Mouse (Mus musculus) embryo, embryonic 10 days (tissue): ENCODE measurements around the gene Ctnnd1.
"Not testable (repeated sequence)": the region's sequence is repeated elsewhere in the genome, so short reads cannot be mapped to it uniquely, and the experiment has no call there.

Experiments
- DNase-seq: peaks from one replicate; pipeline ENCODE4 v3.0.0-alpha.2; 2015; ENCODE audit warnings: low spot score

The Ctnnd1 gene

DNA sequence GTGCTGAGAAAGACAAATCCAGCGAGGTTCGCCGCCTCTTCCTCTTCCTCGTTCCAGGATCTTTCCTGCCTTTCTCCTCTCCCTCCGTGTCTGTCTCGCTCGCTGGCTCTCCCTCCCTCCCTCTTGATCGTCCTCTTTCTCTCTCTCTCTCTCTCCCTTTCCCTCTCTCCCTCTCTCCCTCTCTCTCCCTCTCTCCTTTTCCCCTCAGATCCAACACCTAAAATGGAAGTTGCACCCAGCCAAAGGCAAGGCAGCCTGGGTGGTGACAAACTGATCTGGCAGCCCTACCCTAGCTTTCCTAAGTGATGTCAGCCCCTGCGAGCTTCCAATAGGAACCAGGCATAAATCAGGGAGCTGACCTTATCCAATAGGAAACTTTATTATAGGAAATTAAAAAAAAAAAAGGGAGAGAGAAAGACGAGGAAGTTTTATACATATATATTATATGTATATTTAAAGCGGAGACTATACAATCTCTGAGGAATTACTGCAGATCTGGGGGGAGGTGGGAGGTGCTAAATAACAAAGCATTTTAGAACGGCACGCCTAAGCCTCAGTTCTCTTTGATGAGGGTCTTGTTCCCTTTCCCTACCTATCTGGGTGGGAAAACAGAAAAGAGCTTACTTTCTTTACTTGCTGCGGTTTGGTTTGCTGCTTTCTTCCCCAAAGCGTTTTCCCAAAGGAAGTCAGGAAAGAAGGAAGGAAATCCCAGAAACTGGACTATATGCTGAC, at the start of gene Ctnnd1:
Gene Ctnnd1, minus strand, starts transcription at position 302 of the 732 bp plus-strand sequence.
- DNase-seq: peak; percentile 93

GRCm38 (mm10) chr2:84695007-84695695, 44.6 kb upstream of the Ctnnd1 start:
- no peak for DNase-seq

DNA sequence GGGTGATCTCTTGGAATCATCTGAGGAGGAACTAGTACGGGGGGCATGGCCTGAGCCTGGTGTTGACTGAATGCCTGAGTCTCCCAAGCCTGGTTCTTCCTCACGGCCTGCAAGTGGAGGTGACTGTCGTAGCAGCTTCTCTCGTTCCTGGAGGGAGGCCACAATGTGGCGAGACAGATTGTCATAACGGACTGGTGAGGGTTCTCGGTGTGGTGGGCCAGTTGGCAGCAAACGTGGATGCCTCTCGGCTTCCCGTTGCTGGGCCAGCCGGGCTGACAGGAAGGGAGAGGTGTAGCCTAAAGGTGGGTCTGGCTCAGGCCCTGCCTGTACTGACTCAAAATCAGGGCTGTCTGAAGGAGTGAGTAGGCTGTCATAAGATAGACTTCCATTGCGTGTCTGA, 39.5 kb upstream of the Ctnnd1 start:
- no peak for DNase-seq

DNA sequence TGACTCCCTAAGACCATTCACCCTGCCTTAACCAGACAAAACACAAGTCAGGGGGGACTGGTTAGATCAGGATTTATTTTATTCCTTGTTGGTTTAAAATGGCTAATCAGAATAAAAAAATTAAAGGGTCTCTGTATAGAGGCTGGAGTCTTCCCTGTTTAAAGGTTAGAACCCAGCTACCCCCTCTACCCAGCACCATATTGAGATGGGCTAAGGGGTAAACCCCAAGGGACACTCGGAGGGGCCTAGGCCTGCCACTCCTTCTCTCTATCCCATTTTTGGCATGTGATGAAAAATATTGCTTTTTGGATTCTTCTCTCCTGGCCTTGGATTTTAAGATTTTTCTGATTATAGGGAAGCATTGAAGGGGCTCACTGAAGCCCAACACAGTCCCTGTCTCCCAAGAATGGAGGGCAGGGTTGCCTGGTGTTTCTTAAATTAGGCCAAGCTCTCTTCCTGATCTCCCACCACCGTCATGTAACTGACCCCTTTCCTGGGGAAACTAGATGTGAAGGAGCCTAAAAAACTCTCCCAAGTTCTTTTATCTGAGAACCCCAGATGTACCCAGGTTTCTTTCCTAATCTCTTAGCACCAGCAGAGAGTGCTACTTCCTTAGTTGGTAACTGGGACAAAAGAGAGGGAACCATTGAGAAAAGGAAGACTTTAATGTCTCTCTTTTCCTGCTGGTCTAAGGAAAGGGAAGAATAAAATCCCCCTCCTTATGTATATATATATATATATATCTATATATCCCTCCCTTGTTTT, 37.7 kb upstream of the Ctnnd1 start:
- DNase-seq: no peak

DNA sequence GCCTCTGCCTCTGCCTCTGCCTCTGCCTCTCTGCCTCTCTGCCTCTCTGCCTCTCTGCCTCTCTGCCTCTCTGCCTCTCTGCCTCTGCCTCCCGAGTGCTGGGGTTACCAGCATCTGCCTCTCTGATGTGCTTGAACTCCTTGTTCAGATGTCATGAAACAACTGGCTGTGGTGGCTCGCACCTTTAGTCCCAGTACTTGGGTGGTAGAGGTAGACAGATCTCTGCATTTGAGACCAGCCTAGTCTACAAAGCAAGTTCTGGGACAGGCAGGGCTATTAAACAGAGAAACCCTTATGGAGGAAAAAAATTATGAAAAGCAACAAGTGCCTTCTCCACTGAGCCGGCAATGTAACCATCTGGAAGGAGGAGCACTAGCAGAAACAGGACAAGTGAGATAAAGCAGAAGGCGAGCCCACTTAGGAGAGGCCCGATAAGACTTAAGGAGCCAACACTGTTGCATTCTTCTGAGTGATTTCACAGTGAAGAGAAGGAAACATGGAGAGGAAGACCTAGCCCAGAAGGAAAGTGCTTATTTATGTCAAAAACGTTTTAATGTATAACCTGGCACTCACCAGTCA, 32.1 kb upstream of the Ctnnd1 start:
- DNase-seq: no peak

DNA sequence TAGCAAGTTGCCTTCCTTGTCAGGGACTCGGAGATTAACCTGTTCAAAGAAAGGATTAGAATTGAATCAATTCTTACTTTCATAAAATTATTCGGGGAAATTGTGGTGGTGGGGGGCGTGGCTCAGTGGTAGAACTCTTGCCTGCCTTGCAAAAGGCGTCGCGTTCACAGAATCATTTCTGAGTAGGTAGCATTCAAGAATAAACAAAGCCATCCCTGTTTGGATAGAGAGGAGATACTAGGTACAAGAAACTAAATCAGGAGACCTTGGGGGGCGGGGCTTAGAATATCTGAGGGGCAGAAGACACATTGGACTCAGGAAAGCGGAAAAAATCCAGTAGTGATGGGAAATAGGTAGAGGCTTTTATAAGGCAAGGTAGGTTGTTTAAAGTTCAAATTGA, 28.5 kb upstream of the Ctnnd1 start, which contains the start of gene Tmx2:
Gene Tmx2, minus strand, starts transcription at position 125 of the 400 bp plus-strand sequence.
- no peak for DNase-seq

DNA sequence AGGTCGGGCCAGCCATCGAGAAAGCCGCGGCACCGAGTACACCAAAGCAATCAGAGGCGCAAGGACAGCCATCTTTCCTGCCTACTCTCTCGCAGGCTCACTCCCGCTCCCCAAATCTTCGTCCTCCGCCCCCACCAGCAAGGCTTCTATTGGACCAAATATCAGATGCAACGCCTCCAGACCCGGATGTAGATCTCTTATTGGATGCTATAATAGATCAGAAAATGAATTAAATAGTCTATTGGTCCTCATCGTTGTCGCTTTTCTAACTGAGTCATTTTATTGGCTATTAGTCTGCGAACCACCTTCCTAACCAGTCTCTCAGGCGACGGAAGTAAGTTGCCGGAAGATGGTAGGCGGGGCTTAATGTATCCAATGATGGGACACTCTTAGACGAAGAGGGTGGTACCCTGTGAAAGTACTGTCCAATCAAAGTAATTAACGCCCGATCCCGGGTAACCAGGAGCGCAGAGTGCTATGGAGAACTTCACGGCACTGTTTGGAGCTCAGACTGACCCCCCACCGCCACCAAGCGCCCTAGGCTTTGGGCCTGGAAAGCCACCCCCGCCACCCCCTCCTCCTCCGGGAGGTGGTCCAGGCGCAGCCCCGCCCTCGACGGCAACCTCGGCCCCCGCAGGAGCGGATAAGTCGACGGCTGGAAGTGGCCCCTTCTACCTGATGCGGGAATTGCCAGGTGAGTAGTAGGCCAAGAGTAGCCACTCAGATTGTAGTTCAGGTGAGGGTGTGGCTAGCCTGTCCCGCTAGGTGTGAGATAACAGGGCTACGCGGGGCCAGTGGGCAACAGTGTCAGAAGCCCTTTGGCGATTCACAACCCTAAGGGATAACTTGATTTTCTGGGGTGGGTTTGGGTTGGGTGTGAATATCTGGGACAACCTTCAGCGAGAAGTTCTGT, 27.7 kb upstream of the Ctnnd1 start, which contains the start of the genes Gm28635 and Med19:
Gene Gm28635, minus strand, starts transcription at position 74 of the 913 bp plus-strand sequence.
Gene Med19, plus strand, starts transcription at position 435 of the 913 bp plus-strand sequence.
- DNase-seq: peak; percentile 99

- DNase-seq: peak; percentile 52
Measured at GRCm38 (mm10) chr2:84677270-84677967, 26.9 kb upstream of the Ctnnd1 start.

- not testable (repeated sequence) for DNase-seq
Measured at GRCm38 (mm10) chr2:84671535-84671934, 21.0 kb upstream of the Ctnnd1 start.

GRCm38 (mm10) chr2:84670569-84670933, 20.0 kb upstream of the Ctnnd1 start, which contains the start of gene Selenoh:
Gene Selenoh (minus strand): TSS chr2:84670770.
- DNase-seq: peak; percentile 94

DNA sequence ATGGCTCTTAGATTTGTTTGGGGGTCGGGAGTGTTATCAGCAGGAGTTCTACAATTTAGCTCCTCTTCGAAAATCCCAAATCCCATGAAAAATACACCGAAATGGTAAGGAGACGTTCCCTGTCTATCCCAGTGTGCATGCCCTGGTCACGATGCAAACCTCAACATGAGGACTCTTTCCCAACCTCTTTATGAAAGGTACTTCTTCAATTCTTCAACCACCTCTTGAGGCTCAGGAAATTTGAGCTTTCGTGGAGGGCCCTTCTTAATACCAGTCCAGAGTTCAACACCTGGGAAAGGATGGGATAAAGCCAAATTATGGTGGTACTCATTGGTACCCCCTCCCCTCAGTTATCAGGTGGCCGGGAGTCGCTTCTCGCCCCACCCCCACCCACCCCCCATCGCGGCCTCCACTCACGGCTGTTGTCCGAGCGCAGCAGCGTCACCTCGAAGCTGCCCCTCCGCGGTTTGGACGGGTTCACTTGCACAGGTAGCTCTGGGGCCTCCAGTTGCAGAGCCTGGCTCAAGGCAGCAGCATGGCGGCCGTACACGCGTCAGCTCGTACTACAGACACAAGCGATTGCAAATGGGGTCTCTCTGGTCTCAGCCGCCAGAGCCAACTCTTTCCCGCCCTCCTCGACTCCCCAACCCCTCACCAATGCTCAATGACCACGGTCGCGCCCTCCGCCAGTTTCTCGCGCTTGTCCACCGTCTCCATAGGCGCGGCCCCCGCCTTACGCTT, 19.4 kb upstream of the Ctnnd1 start:
- peak; percentile 72 for DNase-seq

- peak; percentile 32 for DNase-seq
Measured at GRCm38 (mm10) chr2:84666081-84666480, 15.5 kb upstream of the Ctnnd1 start.

DNA sequence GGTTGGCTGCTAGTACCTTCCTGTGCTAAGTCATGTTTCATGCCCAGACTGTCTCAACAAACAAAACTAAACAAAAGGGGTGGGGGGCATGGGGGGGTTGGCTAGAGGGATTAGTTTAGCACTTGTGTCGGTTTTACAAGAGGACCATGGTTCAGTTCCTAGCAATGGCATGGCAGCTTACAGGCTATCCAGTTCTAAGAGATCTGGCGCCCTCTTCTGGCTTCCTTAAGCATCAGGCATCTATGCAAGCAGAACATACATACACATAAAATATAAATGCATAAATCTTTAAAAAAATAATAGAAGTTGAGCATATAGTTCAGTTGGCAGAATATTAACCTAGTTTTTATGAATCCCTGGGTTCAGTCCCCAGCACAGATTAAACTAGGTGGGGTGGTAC, 12.3 kb upstream of the Ctnnd1 start:
- DNase-seq: peak; percentile 81

- peak; percentile 72 for DNase-seq
Measured at GRCm38 (mm10) chr2:84660253-84660652, 9.7 kb upstream of the Ctnnd1 start.

GRCm38 (mm10) chr2:84658806-84659205, 8.2 kb upstream of the Ctnnd1 start, which contains the start of gene Btbd18:
Gene Btbd18 (plus strand): TSS chr2:84659079.
- DNase-seq: no peak

DNA sequence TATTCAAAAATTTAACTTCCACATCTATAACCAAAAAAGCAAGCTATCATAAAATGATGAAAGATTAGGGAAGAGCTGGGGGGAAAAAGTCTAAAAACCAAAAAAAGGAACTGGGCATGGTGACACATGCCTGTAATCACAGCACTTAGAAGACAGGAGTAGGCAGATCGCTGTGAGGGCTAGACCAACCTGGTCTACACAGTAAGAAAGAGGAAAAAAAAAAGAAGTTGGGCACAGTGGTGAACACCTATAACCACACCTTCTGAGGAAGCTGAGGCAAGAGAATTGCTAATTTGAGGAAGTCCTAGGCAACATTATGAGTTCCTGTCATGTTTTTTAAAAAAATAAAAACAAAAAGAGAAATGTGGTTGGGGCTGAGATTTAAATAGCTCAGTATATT, 5.3 kb upstream of the Ctnnd1 start:
- DNase-seq: no peak

GRCm38 (mm10) chr2:84653354-84653753, 2.8 kb upstream of the Ctnnd1 start:
- DNase-seq: no peak

GRCm38 (mm10) chr2:84649674-84650073, 891 bp downstream of the Ctnnd1 start:
- DNase-seq: peak; percentile 39

DNA sequence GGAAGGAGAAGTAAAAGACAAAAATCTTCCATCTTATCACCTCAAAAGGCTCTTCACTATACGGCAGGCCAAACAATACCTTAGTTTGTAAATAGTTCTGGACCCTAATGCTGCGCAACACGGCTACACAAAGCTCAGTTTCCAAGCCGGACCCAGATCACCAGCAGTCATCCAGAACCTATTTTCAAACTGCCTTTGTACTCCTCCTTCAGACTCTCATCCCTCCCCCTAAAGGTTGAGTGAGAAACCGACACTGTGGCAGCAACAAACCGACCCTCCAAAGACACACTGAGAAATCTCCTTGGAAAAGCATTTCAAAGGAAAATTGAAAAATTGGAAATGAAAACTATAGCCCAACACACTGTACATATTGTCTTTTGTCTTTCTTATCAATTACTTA, 2.2 kb downstream of the Ctnnd1 start:
- DNase-seq: peak; percentile 51
